Mouse (Mus musculus): ENCODE results near the gene Olfr522. TPM values are rescaled to one million over a fixed set of nuclear protein-coding genes. Genes with fewer than 3 reads are reported as not detected.

The Olfr522 gene
- polyA plus RNA-seq (2015; fragmentation: Illumina TruSeq; extraction: RNeasy Lipid Tissue Mini Kit (QIAGEN cat#74804); ENCODE audit: insufficient read depth, low replicate concordance), result not detected

DNA sequence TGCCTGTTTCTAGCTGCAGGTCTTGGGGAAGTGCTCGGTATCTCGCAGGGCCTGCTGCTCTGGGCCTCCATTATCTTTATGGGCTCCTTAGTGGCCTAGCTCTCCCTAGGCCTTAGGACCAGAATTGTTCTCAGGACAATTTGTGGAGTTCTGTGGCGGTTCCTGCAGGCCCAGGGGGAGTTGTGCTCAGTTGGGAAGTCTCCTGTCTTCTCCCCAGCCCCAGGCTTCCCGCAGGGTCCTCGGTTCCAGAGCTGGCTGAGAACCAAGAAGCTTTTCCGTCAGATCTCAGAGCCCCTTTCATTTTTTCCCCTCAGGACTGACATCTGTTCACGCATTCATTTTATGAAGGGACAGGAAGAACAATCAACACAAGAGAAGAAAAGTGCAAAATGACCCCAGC, at the start of gene Olfr522:
Gene Olfr522 (minus strand): TSS at position 101 of the 400 bp plus-strand sequence.

DNA sequence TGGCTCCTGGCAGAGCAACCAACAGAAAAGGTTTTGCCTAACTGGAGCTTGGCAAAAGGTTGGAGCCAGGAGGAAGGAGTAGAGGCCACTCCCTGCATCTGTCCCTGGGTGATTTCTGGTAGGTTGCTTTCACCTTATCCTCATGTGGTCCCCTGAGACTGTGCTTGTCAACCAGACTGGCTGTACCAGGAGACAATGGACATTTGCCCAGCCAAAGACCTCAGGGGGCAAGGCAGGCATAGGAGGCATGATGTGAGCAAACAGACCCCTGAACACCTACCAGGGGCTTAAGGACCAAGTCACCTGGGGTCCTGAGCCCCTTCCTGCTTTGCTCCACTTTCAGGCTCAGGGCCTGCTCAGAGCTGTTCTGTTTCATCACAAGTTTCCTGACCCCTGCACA, 41.3 kb upstream of the Olfr522 start, which contains the start of gene Olfr524:
Gene Olfr524 (minus strand): TSS at position 101 of the 400 bp plus-strand sequence.

GRCm38 (mm10) chr7:140172936-140173335, 8.4 kb upstream of the Olfr522 start, which contains the start of gene Olfr523:
TSS of gene Olfr523 (plus strand) at chr7:140173217.

DNA sequence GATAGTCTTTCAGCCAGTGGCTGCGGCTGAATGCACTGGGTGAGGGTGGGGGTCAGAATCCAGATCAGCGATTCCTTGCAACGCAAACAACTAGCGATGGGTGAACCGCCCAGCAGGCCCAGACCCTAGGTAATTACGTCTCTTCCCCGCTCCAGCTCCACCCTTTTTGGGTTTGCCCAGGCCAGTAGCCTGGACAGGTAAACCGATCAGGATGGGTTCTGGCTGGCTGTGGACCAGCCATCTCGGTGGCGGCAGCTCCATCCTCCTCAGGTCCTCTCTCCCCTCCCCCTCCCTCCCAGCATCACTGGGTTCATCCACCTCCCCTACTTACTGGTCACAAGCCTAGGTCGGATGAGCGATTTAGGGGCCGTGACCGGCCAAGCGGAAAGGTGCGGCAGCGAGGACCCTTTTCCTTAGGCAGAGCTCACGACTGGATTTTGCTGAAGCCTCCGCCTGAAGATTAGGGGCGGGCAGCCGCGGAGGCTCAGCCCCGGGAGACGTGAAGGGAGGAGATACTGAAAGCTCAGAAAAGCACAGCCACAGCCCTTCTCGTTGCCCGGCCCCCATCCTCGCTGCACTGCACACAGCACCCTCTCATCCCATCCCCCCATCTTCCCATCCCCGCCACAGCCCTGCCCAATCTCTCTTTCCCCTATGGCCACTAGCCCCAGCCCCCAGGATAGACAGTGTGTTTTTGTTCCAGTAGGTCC, 10.2 kb downstream of the Olfr522 start, which contains the start of gene Sprn:
Gene Sprn (minus strand): TSS at position 660 of the 710 bp plus-strand sequence.

DNA sequence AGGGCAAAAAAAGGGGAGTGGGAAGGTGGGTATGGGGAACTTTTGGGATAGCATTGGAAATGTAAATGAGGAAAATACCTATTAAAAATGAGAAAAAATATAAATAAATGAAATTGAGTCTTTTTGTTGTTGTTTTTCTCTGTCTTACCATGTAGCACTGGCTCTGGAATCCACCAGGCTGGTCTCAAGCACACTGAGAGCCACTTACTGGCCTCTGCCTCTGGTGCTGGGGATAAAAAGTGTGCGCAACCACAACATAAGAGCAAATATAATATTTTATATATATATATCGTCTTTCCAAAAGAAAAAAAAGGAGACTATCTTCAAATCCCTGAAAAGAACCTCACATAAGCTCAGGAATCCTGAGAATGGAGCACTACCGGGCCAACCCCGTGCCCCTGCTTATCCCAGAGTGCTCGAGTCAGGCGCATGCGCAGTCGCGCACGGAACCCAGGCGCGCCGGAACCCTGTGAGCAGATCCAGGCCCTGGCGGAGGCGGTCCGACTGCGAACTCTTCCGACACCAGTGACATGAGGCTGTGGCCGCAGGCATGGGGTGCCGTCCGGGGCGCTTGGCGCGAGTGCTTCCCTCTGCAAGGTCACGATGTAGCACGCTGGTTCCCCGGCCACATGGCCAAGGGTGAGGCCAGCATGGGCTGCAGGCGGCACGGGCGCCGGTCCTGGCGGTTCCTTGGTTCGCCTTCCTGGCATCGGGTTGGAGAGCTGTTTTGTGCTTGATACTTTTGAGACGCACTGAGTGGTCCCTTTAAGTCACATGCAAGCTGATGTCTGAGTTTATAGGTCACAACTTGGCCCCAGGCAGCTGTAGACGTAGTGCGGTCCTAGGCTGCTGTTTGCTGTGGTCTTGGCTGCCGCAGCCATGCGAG, 27.2 kb downstream of the Olfr522 start, which contains the start of gene Mtg1:
Gene Mtg1 (plus strand): TSS at position 430 of the 886 bp plus-strand sequence.

GRCm38 (mm10) chr7:140116329-140117054, 48.1 kb downstream of the Olfr522 start, which contains the start of gene Echs1:
TSS of gene Echs1 (minus strand) at chr7:140116476.

DNA sequence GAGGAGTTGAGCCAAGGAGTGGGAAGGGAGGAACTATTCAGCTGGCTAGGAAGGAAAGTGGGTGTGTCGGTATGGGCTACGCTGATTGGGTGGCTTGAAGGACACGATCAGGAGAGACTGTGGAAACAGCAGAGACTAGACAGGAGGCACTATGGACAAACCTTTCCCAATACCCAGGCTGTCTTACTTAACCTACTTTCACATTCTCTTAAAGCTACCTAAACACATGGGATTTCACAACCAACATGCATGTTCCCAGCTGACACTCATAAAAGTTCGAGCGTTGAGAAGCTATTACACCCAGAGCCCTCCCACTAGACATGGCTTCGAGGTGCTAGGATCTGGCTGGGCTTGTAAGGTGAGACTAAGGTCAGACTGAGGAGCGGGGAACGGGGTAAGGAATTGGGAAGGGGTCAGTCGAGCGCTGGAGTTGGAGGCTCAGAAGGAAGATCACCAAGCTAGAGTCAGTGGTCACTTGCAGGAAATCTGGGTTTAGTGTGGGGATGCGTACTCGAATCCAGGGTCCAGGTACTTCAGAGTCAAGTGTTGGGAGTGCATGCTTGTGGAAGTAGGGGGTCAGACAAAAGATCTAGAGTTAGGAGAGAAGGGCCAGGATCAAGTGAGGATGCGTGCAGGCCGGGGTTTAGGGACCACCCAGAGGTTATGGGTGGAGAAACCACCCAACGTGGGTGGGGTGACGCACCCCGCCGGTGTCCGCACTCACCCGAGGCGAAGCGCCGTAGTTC, 48.8 kb downstream of the Olfr522 start, which contains the start of gene Paox:
Gene Paox (plus strand): TSS at position 217 of the 746 bp plus-strand sequence.

Other genes with a start within 250 kb of the Olfr522 start
- gene Utf1, start 221.0 kb downstream of the Olfr522 start, polyA plus RNA-seq (2015; fragmentation: Illumina TruSeq; extraction: RNeasy Lipid Tissue Mini Kit (QIAGEN cat#74804); ENCODE audit: insufficient read depth, low replicate concordance), result 0.19 TPM
- not detected for gene 6430531B16Rik, start 186.0 kb downstream of the Olfr522 start, polyA plus RNA-seq (2015; fragmentation: Illumina TruSeq; extraction: RNeasy Lipid Tissue Mini Kit (QIAGEN cat#74804); ENCODE audit: insufficient read depth, low replicate concordance)
- 15.3 TPM for gene Adam8, start 172.2 kb downstream of the Olfr522 start, polyA plus RNA-seq (2015; fragmentation: Illumina TruSeq; extraction: RNeasy Lipid Tissue Mini Kit (QIAGEN cat#74804); ENCODE audit: insufficient read depth, low replicate concordance)
- gene Zfp511, start 128.4 kb downstream of the Olfr522 start, polyA plus RNA-seq (2015; fragmentation: Illumina TruSeq; extraction: RNeasy Lipid Tissue Mini Kit (QIAGEN cat#74804); ENCODE audit: insufficient read depth, low replicate concordance), result 39.7 TPM
- gene Tubgcp2, start 128.1 kb downstream of the Olfr522 start, polyA plus RNA-seq (2015; fragmentation: Illumina TruSeq; extraction: RNeasy Lipid Tissue Mini Kit (QIAGEN cat#74804); ENCODE audit: insufficient read depth, low replicate concordance), result 21.8 TPM
- not detected for gene Msx3, start 115.7 kb downstream of the Olfr522 start, polyA plus RNA-seq (2015; fragmentation: Illumina TruSeq; extraction: RNeasy Lipid Tissue Mini Kit (QIAGEN cat#74804); ENCODE audit: insufficient read depth, low replicate concordance)
- gene Caly, start 82.2 kb downstream of the Olfr522 start, polyA plus RNA-seq (2015; fragmentation: Illumina TruSeq; extraction: RNeasy Lipid Tissue Mini Kit (QIAGEN cat#74804); ENCODE audit: insufficient read depth, low replicate concordance), result not detected
- not detected for gene Prap1, start 71.4 kb downstream of the Olfr522 start, polyA plus RNA-seq (2015; fragmentation: Illumina TruSeq; extraction: RNeasy Lipid Tissue Mini Kit (QIAGEN cat#74804); ENCODE audit: insufficient read depth, low replicate concordance)
- 3.8 TPM for gene Fuom, start 62.3 kb downstream of the Olfr522 start, polyA plus RNA-seq (2015; fragmentation: Illumina TruSeq; extraction: RNeasy Lipid Tissue Mini Kit (QIAGEN cat#74804); ENCODE audit: insufficient read depth, low replicate concordance)
- 9.2 TPM for gene Paox, start 49.0 kb downstream of the Olfr522 start, polyA plus RNA-seq (2015; fragmentation: Illumina TruSeq; extraction: RNeasy Lipid Tissue Mini Kit (QIAGEN cat#74804); ENCODE audit: insufficient read depth, low replicate concordance)
- 39.4 TPM for gene Echs1, start 48.3 kb downstream of the Olfr522 start, polyA plus RNA-seq (2015; fragmentation: Illumina TruSeq; extraction: RNeasy Lipid Tissue Mini Kit (QIAGEN cat#74804); ENCODE audit: insufficient read depth, low replicate concordance)
- 17.2 TPM for gene Mtg1, start 27.2 kb downstream of the Olfr522 start, polyA plus RNA-seq (2015; fragmentation: Illumina TruSeq; extraction: RNeasy Lipid Tissue Mini Kit (QIAGEN cat#74804); ENCODE audit: insufficient read depth, low replicate concordance)
- 0.19 TPM for gene Sprn, start 9.9 kb downstream of the Olfr522 start, polyA plus RNA-seq (2015; fragmentation: Illumina TruSeq; extraction: RNeasy Lipid Tissue Mini Kit (QIAGEN cat#74804); ENCODE audit: insufficient read depth, low replicate concordance)
- not detected for gene Olfr523, start 8.5 kb upstream of the Olfr522 start, polyA plus RNA-seq (2015; fragmentation: Illumina TruSeq; extraction: RNeasy Lipid Tissue Mini Kit (QIAGEN cat#74804); ENCODE audit: insufficient read depth, low replicate concordance)
- gene Olfr524, start 41.2 kb upstream of the Olfr522 start, polyA plus RNA-seq (2015; fragmentation: Illumina TruSeq; extraction: RNeasy Lipid Tissue Mini Kit (QIAGEN cat#74804); ENCODE audit: insufficient read depth, low replicate concordance), result not detected
- gene Cd163l1, start 53.5 kb upstream of the Olfr522 start, polyA plus RNA-seq (2015; fragmentation: Illumina TruSeq; extraction: RNeasy Lipid Tissue Mini Kit (QIAGEN cat#74804); ENCODE audit: insufficient read depth, low replicate concordance), result 0.58 TPM
- gene 5830411N06Rik, start 82.5 kb upstream of the Olfr522 start, polyA plus RNA-seq (2015; fragmentation: Illumina TruSeq; extraction: RNeasy Lipid Tissue Mini Kit (QIAGEN cat#74804); ENCODE audit: insufficient read depth, low replicate concordance), result 1.0 TPM
- not detected for gene Olfr525, start 156.1 kb upstream of the Olfr522 start, polyA plus RNA-seq (2015; fragmentation: Illumina TruSeq; extraction: RNeasy Lipid Tissue Mini Kit (QIAGEN cat#74804); ENCODE audit: insufficient read depth, low replicate concordance)
- not detected for gene Olfr527, start 169.3 kb upstream of the Olfr522 start, polyA plus RNA-seq (2015; fragmentation: Illumina TruSeq; extraction: RNeasy Lipid Tissue Mini Kit (QIAGEN cat#74804); ENCODE audit: insufficient read depth, low replicate concordance)
- gene Olfr60, start 196.9 kb upstream of the Olfr522 start, polyA plus RNA-seq (2015; fragmentation: Illumina TruSeq; extraction: RNeasy Lipid Tissue Mini Kit (QIAGEN cat#74804); ENCODE audit: insufficient read depth, low replicate concordance), result 0.25 TPM
- not detected for gene Olfr530, start 211.6 kb upstream of the Olfr522 start, polyA plus RNA-seq (2015; fragmentation: Illumina TruSeq; extraction: RNeasy Lipid Tissue Mini Kit (QIAGEN cat#74804); ENCODE audit: insufficient read depth, low replicate concordance)
- gene Olfr531, start 238.2 kb upstream of the Olfr522 start, polyA plus RNA-seq (2015; fragmentation: Illumina TruSeq; extraction: RNeasy Lipid Tissue Mini Kit (QIAGEN cat#74804); ENCODE audit: insufficient read depth, low replicate concordance), result not detected

Data from spleen, adult 10 weeks (tissue).